Mouse (Mus musculus): ENCODE results near the gene Ddhd1. TPM values are rescaled to one million over a fixed set of nuclear protein-coding genes. Genes with fewer than 3 reads are reported as not detected.
"Not testable (repeated sequence)": the region's sequence is repeated elsewhere in the genome, so short reads cannot be mapped to it uniquely, and the experiment has no call there.

Gene Ddhd1
- total RNA-seq, 2 experiments from 2014 or later, result 61.4 to 69.1 TPM

GRCm38 (mm10) chr14:45597855-45598254, 60.1 kb downstream of the Ddhd1 start:
- no peak for DNase-seq (ENCODE audit: extremely low spot score in 1 of 2, low spot score in 2 of 2)
- intact Hi-C loops (cut with DNase I), result loop anchor here (5.0 kb wide), 1 partner anchor 176 kb away; no protein-coding TSS in a partner anchor

GRCm38 (mm10) chr14:45593261-45593660, 64.7 kb downstream of the Ddhd1 start:
- intact Hi-C loops (cut with DNase I), result no loop called here
- no peak for DNase-seq (ENCODE audit: extremely low spot score in 1 of 2, low spot score in 2 of 2)

GRCm38 (mm10) chr14:45588403-45588802, 69.5 kb downstream of the Ddhd1 start:
- intact Hi-C loops (cut with DNase I), result no loop called here
- no peak for DNase-seq (ENCODE audit: extremely low spot score in 1 of 2, low spot score in 2 of 2)

DNA sequence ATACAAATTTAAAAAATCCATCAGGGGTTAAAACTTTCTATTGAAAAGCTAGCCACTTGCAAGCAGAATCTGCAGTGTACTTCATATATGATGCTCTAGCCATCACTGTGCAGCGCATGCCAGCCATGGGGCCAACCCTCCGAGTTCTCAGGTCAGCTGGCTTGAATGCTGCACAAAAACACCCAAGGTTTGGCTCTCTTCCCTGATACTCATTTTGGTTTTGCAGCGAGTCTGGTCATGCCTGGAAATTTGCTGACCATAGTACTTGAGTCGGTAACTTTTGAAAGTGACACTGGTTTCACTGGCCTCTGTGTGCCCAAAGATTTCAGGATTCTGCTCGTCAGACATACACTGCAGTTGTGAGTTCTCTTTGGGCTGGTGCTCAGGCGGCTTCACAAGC, 70.4 kb downstream of the Ddhd1 start:
- intact Hi-C loops (cut with DNase I), result no loop called here
- DNase-seq (ENCODE audit: extremely low spot score in 1 of 2, low spot score in 2 of 2), result peak in 1 of 2 experiments; percentile 17

DNA sequence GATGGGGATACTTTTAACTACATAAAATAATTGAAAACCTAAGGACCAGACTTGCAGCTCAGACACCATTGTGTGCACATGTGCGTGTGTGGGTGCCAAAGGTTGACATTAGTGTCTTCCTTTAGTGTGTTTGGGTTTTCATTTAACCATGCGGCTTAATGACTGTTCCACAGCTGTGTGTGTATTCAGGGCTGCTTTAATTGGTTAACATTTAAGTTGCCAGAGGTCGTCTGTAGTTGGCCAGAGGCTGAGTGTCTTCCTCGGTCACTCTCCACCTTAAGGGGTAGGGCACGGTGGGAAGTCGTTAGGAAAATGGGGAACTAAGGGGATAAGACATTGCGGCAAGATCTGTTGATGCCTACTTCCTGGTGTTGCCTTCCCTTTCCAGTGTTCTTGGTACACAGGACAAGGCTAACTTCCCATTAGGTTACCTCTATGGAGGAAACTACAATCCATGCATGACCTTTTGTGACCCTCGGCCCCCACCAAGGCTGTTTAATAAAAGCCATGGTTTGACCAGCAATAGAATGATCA, 74.4 kb downstream of the Ddhd1 start:
- no peak for DNase-seq (ENCODE audit: extremely low spot score in 1 of 2, low spot score in 2 of 2)
- intact Hi-C loops (cut with DNase I), result no loop called here

DNA sequence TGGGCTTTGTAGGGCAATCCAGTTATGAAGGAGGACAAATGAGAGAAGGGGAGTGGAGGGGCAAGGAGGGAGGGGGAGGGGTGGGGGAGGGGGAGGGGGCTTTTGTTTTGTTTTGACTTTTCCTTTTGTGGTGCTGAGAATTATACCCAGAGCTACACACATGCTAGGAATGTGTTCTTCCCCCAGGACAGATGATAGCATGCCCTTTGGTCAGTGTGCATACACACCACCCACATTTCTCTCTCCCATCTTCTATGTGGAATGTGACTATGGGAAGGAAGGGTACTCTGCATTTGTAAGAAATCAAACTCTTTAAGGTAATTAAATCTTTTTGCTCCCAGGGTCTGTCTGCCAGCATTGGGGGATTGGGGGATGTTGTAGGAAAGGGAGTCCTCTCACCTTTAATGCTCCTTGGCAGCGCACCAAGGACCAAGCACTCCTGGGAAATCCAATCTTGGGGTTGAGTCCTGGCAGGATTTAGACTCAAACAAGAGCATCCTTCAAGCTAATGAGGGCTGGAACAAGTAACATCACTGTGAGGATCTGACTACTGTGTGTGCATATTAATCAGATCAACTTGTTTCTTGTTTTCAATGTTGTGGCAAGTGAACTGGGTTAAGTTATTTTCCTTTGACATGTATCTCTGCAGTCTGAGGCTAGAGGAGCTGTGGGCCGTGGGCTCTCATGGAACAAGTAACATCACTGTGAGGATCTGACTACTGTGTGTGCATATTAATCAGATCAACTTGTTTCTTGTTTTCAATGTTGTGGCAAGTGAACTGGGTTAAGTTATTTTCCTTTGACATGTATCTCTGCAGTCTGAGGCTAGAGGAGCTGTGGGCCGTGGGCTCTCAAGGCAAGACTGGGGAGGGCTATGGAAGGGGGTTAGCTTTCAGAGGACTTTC, 76.8 kb downstream of the Ddhd1 start:
- intact Hi-C loops (cut with DNase I), result not testable (repeated sequence)
- peak; percentile 71 to 73 for DNase-seq (ENCODE audit: extremely low spot score in 1 of 2, low spot score in 2 of 2)

DNA sequence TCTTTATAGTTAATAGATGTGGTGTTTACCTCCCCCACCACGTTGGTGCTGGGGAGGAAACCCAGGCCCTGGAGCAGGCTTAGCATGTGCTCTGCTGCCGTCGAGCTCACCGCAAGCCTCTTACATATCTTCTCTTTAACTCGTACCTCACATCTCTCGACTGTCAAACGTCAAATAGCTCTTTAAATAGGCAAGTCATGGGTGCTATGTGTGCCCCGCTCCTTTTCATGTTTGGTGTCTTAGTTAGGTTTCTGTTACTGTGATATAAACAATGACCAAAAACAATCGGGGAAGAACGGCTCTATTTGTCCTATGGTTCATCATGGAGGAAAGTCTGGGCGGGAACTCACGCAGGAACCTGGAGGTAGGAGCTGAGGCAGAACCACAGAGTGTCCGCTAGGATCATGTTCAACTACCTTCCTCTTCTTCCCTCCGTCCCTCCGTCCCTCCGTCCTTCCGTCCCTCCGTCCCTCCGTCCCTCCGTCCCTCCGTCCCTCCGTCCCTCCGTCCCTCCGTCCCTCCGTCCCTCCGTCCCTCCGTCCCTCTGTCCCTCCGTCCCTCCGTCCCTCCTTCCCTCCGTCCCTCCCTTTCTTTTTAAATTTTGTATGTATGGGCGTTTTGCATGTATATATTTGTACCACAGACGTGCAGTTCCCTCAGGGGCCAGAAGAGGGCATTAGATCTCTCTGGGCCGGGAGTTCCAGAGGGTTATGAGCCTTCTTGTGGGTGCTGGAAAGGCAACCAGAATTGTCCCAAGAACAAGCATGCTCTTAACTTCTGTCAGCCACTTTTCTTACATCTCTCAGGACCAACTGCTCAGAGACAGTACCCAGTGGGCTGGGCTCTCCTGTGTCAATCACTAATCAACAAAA, 91.6 kb downstream of the Ddhd1 start:
- intact Hi-C loops (cut with DNase I), result loop anchor here (10.0 kb wide), 1 partner anchor 208 kb away; no protein-coding TSS in a partner anchor

DNA sequence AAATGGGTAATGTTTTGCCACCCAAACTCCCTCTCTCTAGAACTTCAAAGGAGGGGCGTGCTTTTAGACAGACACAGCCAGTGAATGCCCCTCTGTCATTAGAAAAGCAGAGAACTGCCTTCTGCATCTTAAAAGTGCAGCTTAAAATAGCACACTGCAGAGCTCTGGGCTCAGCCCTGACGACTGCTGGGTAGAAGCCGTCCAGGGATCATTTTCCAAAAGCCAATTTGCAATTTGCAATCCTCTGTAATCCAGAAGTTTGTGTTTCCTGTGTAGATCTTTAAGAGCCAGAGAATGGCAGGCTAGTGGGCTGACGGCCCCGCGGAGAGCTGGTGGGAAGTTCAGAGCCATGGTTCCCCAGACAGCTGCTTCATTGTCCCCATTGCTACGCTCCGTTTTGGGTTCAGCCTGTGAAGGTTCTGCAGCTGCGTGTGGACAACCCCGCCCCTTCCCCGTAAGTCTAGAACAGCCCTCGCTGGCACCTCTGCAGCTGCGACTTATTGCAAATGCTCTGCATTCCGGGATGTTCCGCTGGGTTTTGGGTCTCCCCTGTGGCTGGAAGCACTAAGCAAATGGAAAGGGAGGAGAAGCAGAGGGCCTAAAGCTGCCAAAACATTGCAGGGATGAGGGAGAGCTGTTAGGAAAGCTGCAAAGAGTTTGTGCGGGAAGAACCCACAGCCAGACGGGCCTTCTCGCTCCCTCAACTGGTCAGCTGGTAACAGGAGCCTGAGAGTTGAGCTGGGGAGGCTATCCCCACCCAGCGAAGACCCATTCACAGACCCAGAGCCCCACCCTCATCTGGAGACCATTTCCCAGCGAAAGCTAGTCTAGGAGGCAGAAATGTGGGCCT, 92.5 kb downstream of the Ddhd1 start:
- intact Hi-C loops (cut with DNase I), result loop anchor here (10.0 kb wide), 1 partner anchor 209 kb away; no protein-coding TSS in a partner anchor

More for the DNA sequence above, 91.6 kb downstream of the Ddhd1 start:
- DNase-seq (ENCODE audit: extremely low spot score in 1 of 2, low spot score in 2 of 2), result peak; percentile 44 to 67

GRCm38 (mm10) chr14:45563577-45563976, 94.4 kb downstream of the Ddhd1 start:
- intact Hi-C loops (cut with DNase I), result loop anchor here (10.0 kb wide), 1 partner anchor 211 kb away; no protein-coding TSS in a partner anchor
- DNase-seq (ENCODE audit: extremely low spot score in 1 of 2, low spot score in 2 of 2), result peak; percentile 40 to 71

More for the DNA sequence above, 92.5 kb downstream of the Ddhd1 start:
- DNase-seq (ENCODE audit: extremely low spot score in 1 of 2, low spot score in 2 of 2), result peak; percentile 34 to 66

DNA sequence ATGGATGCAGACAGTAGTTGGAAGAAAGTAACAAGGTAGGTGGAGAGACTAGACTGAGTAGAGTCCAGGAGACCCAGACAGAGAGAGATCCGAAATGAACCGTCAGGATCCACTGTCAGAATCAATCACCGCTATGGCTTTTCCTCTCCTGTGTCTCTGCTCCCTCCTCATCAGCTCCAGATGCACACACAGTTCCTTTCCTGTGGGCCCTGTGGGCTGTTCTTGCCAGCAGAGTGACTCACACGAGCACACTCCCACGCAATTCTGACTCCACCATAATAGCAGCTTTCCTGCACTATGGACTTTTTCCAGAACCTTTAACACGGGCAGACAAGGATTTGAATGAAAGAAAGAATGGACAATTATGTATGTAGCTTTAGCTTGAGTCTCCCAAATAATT, 96.3 kb downstream of the Ddhd1 start:
- no peak for DNase-seq (ENCODE audit: extremely low spot score in 1 of 2, low spot score in 2 of 2)
- intact Hi-C loops (cut with DNase I), result loop anchor here (10.0 kb wide), 1 partner anchor 213 kb away; no protein-coding TSS in a partner anchor

GRCm38 (mm10) chr14:45559018-45559417, 98.9 kb downstream of the Ddhd1 start:
- no peak for DNase-seq (ENCODE audit: extremely low spot score in 1 of 2, low spot score in 2 of 2)
- intact Hi-C loops (cut with DNase I), result no loop called here

DNA sequence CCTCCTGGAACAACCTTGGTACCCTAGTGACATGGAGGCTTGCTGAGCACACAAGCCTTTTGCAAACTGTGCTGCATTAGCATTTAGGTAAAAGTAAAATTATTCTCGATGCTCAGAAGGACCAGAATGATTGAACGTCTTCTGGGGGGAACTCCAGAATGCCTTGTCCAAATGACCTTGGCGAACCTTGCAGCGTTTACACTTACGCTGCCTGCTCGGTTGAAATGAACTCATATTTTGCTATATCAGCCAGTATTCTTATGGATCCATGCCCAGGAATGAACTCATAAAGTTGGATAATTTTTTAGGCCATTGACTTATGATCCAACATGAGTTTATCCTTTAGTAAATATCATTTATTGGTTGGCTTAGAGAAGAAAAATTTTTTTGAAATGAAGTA, 103.6 kb downstream of the Ddhd1 start:
- DNase-seq (ENCODE audit: extremely low spot score in 1 of 2, low spot score in 2 of 2), result no peak
- intact Hi-C loops (cut with DNase I), result no loop called here

- peak; percentile 33 to 68 for DNase-seq (ENCODE audit: extremely low spot score in 1 of 2, low spot score in 2 of 2)
- intact Hi-C loops (cut with DNase I), result no loop called here
Observed at GRCm38 (mm10) chr14:45553854-45554253, 104.1 kb downstream of the Ddhd1 start.

DNA sequence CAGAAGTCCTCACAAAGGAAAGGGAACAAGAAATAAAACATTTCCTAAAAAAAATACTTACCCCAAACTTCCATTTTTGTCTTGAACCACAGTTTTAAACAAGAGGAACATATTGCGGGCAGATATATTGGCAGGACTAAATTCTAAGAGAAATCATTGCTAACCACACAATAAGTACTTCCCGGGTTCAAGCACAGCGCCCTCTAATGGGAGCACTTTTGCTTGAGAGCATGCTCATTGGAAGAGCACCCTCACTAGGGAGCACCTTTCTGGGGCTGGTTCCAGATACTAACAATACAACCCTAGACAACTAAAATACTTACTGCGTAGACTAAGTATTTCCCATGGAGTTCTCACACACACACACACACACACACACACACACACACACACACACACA, 105.5 kb downstream of the Ddhd1 start:
- DNase-seq (ENCODE audit: extremely low spot score in 1 of 2, low spot score in 2 of 2), result no peak
- intact Hi-C loops (cut with DNase I), result no loop called here

- DNase-seq (ENCODE audit: extremely low spot score in 1 of 2, low spot score in 2 of 2), result peak in 1 of 2 experiments; percentile 43
Observed at GRCm38 (mm10) chr14:45551121-45551768, 106.7 kb downstream of the Ddhd1 start.

GRCm38 (mm10) chr14:45550010-45550647, 107.8 kb downstream of the Ddhd1 start:
- intact Hi-C loops (cut with DNase I), result no loop called here
- no peak for DNase-seq (ENCODE audit: extremely low spot score in 1 of 2, low spot score in 2 of 2)

More at GRCm38 (mm10) chr14:45551121-45551768, 106.7 kb downstream of the Ddhd1 start:
- intact Hi-C loops (cut with DNase I), result no loop called here

GRCm38 (mm10) chr14:45548118-45548517, 109.8 kb downstream of the Ddhd1 start:
- no peak for DNase-seq (ENCODE audit: extremely low spot score in 1 of 2, low spot score in 2 of 2)
- intact Hi-C loops (cut with DNase I), result no loop called here

Measured in left cerebral cortex, postnatal 10 days (tissue).